Comparison of ENCODE assay signal across 9 mouse cellular contexts in the genomic region with DNA sequence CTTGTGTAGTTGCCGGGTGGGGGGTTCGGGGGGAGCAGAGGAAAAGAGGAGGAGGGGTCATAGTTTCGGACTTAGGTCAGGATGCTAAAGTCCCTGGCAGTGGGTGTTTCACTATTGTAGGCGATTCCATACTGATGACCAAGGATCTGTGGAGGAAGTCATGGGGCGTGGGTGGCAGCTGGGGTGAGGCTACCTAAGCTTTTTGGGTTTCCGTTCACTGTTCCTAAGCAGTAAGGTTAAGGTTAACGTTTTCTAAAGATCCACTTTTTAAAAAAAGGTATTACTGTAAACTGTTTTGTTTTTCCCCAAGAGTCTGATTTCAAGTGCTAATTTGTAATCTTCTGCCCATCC. TPM values are rescaled to one million over a fixed set of nuclear protein-coding genes. Genes with fewer than 3 reads are reported as not detected.
A peak's percentile ranks its signal among the peaks of the same experiment; 100 is the strongest.
DNase-seq lines count a peak whose midpoint lies in the region; ATAC-seq lines count a peak whose summit lies in the region.
"Had no signal": no experiment of that assay in that cellular context is flagged by ENCODE, and none has a peak within 500 bp of the region (broad histone marks: within the 10 kb centered on the region; RNA-seq: fewer than 3 reads in every experiment).

No protein-coding gene starts in this region.

- peak overlapping the region; percentile 39 for H3K4me2 ChIP-seq in kidney, embryonic 14.5 days (replicated peaks; ENCODE audit: low read depth, low read length)
- H3K4me2 ChIP-seq in hindbrain, embryonic 12.5 days (replicated peaks) = peak overlapping the region; percentile 48

- H3K4me3 ChIP-seq in kidney, embryonic 14.5 days (ENCODE audit: low read length) = peak overlapping the region; percentile 44
- H3K4me3 ChIP-seq in brown adipose tissue, adult 24 weeks (ENCODE audit: insufficient read depth, low read depth, low read length) = peak overlapping the region; percentile 54
- peak overlapping the region; percentile 44 for H3K4me3 ChIP-seq in hindbrain, embryonic 12.5 days
- H3K4me3 ChIP-seq in midbrain, embryonic 10.5 days = peak overlapping the region; percentile 57

- H3K4me1 ChIP-seq in kidney, embryonic 14.5 days (ENCODE audit: control insufficient read depth, insufficient read depth, low read length) = no peaks in the 10 kb centered on the region
- H3K4me1 ChIP-seq in brown adipose tissue, adult 24 weeks (ENCODE audit: control insufficient read depth, insufficient read depth, insufficient read length, low read length) = no peaks in the 10 kb centered on the region
- H3K4me1 ChIP-seq in hindbrain, embryonic 12.5 days = no peaks in the 10 kb centered on the region
- H3K4me1 ChIP-seq in midbrain, embryonic 10.5 days = no peaks in the 10 kb centered on the region

- H3K9ac ChIP-seq in kidney, embryonic 14.5 days (ENCODE audit: low read depth, low read length) = peak overlapping the region; percentile 65; the same call in 1 of the 2 replicates
- H3K9ac ChIP-seq in hindbrain, embryonic 12.5 days = peak overlapping the region; percentile 68

- no peaks in the 10 kb centered on the region for H3K9me3 ChIP-seq in kidney, embryonic 14.5 days (ENCODE audit: control insufficient read depth, low read length)
- H3K9me3 ChIP-seq in hindbrain, embryonic 12.5 days (replicated peaks) = no peaks in the 10 kb centered on the region
- no peaks in the 10 kb centered on the region for H3K9me3 ChIP-seq in midbrain, embryonic 10.5 days (replicated peaks)

- ATAC-seq in kidney, embryonic 14.5 days (ENCODE audit: low FRiP score, low TSS enrichment) = no peak; the same call in 1 of the 2 replicates
- ATAC-seq in hindbrain, embryonic 12.5 days (ENCODE audit: low FRiP score) = no peak
- no peak for ATAC-seq in frontal cortex, adult (ENCODE audit: low TSS enrichment)
- ATAC-seq: Patski had no signal

- no peak for DNase-seq in kidney, postnatal 10 days
- no peak for DNase-seq in midbrain, embryonic 10.5 days (ENCODE audit: low spot score)
- no peak for DNase-seq in adrenal gland, postnatal 4 days (ENCODE audit: low spot score in 2 of 2)
- DNase-seq in adipocyte (ENCODE audit: low spot score) = no peak

- H3K27ac ChIP-seq in kidney, embryonic 14.5 days (ENCODE audit: low read depth, low read length) = peak overlapping the region; percentile 86
- H3K27ac ChIP-seq in brown adipose tissue, adult 24 weeks (replicated peaks; ENCODE audit: low read depth, low read length) = no peak overlapping the region
- peak overlapping the region; percentile 92 for H3K27ac ChIP-seq in hindbrain, embryonic 12.5 days
- peak overlapping the region; percentile 89 for H3K27ac ChIP-seq in midbrain, embryonic 10.5 days (replicated peaks)

- H3K36me3 ChIP-seq in kidney, embryonic 14.5 days (ENCODE audit: control insufficient read depth, insufficient read depth, low read length) = no peaks in the 10 kb centered on the region; the same call in 1 of the 2 replicates
- peaks cover 3% of the 10 kb centered on the region; the same call in 1 of the 2 replicates for H3K36me3 ChIP-seq in hindbrain, embryonic 12.5 days
- peaks cover 11% of the 10 kb centered on the region; the same call in 1 of the 2 replicates for H3K36me3 ChIP-seq in midbrain, embryonic 10.5 days

- no peaks in the 10 kb centered on the region for H3K27me3 ChIP-seq in kidney, embryonic 14.5 days (ENCODE audit: control insufficient read depth, insufficient read depth, low read length)
- H3K27me3 ChIP-seq in hindbrain, embryonic 12.5 days = no peaks in the 10 kb centered on the region
- H3K27me3 ChIP-seq in midbrain, embryonic 10.5 days (ENCODE audit: low read depth, poor library complexity, severe bottlenecking) = no peaks in the 10 kb centered on the region

- WGBS in kidney, embryonic 14.5 days = 31% methylated on average over 7 of the region's 7 CpGs
- WGBS in hindbrain, embryonic 12.5 days = 28% methylated on average over 7 of the region's 7 CpGs
- WGBS in midbrain, embryonic 10.5 days = 37% methylated on average over 7 of the region's 7 CpGs

RNA-seq across cellular contexts. Expression of a gene that starts 1.2 kb away (rescaled TPM):
- 94.0 and 103 TPM in 2 replicates for polyA plus RNA-seq in kidney, embryonic 14.5 days (2014; fragmentation: Nextera tagmentation; extraction: Ambion mirVana)
- polyA plus RNA-seq in brown adipose tissue, adult 24 weeks (2012; ENCODE audit: insufficient read depth, insufficient read length, missing spikeins) = 46.6 and 49.7 TPM in 2 replicates
- polyA plus RNA-seq in hindbrain, embryonic 12.5 days (2016; fragmentation: Nextera tagmentation; extraction: Ambion mirVana) = 154 and 155 TPM in 2 replicates
- 101 and 118 TPM in 2 replicates for polyA plus RNA-seq in midbrain, embryonic 10.5 days (2016; fragmentation: Nextera tagmentation; extraction: Ambion mirVana)
- total RNA-seq in adrenal gland, postnatal 4 days (2021) = 100 to 1,000 TPM; 161 to 168 TPM
